Mouse (Mus musculus): ENCODE measurements around the gene Gns. TPM values are rescaled to one million over a fixed set of nuclear protein-coding genes. Genes with fewer than 3 reads are reported as not detected.

Gns gene
- polyA plus RNA-seq, 1 experiment from 2014 or later = 36.9 TPM

GRCm38 (mm10) chr10:121390602-121391001, 25.7 kb downstream of the Gns start:
- H3K27me3 ChIP-seq = no peaks in the 10 kb centered on the region
- ATAC-seq = no peak
- no peak overlapping the region for H3K4me3 ChIP-seq (replicated peaks)
- H3K9me3 ChIP-seq = no peaks in the 10 kb centered on the region
- no peaks in the 10 kb centered on the region; the same call in 1 of the 2 replicates for H3K4me1 ChIP-seq (replicated peaks)
- H3K9ac ChIP-seq (replicated peaks) = no peak overlapping the region
- WGBS = 87% methylated on average over 10 of the region's 10 CpGs
- no peak overlapping the region for H3K4me2 ChIP-seq (replicated peaks)
- no peak overlapping the region for H3K27ac ChIP-seq
- peaks cover 90% of the 10 kb centered on the region for H3K36me3 ChIP-seq

DNA sequence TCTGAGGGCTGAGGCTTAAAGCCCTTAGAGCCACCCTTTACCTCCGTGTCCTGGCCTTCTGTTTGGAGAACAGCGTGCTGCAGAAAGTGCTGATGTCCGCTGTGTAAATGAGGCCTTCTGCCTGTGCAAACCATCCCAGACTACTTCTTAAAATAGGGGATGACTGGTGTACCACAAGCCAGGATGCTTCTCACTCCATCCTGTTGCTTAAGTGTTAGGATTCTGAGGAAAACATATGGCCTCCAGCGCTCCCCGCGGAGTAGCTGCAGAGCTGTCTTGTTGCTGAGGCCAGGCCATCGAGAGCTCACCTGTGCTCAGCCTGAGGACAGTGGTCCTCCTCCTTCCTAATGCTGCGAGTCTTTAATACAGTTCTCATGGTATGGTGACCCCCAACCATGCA, 27.0 kb downstream of the Gns start:
- no peak overlapping the region for H3K4me2 ChIP-seq (replicated peaks)
- no peak overlapping the region for H3K27ac ChIP-seq
- peaks cover 97% of the 10 kb centered on the region for H3K36me3 ChIP-seq
- ATAC-seq = no peak
- no peaks in the 10 kb centered on the region for H3K27me3 ChIP-seq
- H3K9ac ChIP-seq (replicated peaks) = no peak overlapping the region
- H3K9me3 ChIP-seq = no peaks in the 10 kb centered on the region
- no peaks in the 10 kb centered on the region for H3K4me1 ChIP-seq (replicated peaks)
- WGBS = 93% methylated on average over 8 of the region's 8 CpGs
- H3K4me3 ChIP-seq (replicated peaks) = no peak overlapping the region

- H3K4me3 ChIP-seq (replicated peaks) = no peak overlapping the region
- H3K27ac ChIP-seq = no peak overlapping the region
- H3K27me3 ChIP-seq = no peaks in the 10 kb centered on the region
- no peak overlapping the region for H3K9ac ChIP-seq (replicated peaks)
- no peak for ATAC-seq
- H3K4me1 ChIP-seq (replicated peaks) = no peaks in the 10 kb centered on the region
- 83% methylated on average over 6 of the region's 6 CpGs for WGBS
- H3K9me3 ChIP-seq = no peaks in the 10 kb centered on the region
- H3K4me2 ChIP-seq (replicated peaks) = no peak overlapping the region
- H3K36me3 ChIP-seq = peaks cover 81% of the 10 kb centered on the region
Measured at GRCm38 (mm10) chr10:121394270-121394669, 29.4 kb downstream of the Gns start.

DNA sequence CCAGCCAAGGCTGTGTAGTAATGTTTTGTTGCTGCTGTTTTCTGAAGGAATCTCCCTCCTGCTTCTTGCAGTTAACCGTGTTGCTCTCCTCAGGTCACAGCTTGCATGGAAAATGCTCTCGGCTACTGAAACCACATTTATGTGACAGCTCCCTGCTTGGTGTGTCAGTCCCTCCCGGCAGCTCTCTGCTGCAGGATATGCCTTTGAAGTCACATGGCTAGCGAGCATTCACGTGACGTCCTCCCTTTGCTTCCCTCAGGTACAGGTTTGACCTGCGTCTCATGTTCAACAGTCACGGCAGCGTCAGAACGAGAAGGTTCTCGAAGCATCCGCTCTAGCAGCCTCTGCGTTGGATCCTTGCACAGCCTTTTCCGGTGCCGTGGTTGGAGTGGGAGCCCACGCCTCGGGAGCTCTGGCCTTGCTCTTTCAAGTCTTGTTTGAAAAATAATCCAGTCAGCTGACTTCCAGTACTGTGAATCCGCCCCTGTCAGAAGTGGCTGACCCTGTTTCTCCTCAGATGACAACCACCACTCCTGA, 30.0 kb downstream of the Gns start:
- no peak overlapping the region for H3K4me3 ChIP-seq (replicated peaks)
- no peak overlapping the region for H3K9ac ChIP-seq (replicated peaks)
- WGBS = 90% methylated on average over 18 of the region's 18 CpGs
- H3K36me3 ChIP-seq = peaks cover 75% of the 10 kb centered on the region
- no peak overlapping the region for H3K27ac ChIP-seq
- no peaks in the 10 kb centered on the region for H3K9me3 ChIP-seq
- H3K27me3 ChIP-seq = no peaks in the 10 kb centered on the region
- H3K4me2 ChIP-seq (replicated peaks) = no peak overlapping the region
- ATAC-seq = no peak
- no peaks in the 10 kb centered on the region for H3K4me1 ChIP-seq (replicated peaks)

DNA sequence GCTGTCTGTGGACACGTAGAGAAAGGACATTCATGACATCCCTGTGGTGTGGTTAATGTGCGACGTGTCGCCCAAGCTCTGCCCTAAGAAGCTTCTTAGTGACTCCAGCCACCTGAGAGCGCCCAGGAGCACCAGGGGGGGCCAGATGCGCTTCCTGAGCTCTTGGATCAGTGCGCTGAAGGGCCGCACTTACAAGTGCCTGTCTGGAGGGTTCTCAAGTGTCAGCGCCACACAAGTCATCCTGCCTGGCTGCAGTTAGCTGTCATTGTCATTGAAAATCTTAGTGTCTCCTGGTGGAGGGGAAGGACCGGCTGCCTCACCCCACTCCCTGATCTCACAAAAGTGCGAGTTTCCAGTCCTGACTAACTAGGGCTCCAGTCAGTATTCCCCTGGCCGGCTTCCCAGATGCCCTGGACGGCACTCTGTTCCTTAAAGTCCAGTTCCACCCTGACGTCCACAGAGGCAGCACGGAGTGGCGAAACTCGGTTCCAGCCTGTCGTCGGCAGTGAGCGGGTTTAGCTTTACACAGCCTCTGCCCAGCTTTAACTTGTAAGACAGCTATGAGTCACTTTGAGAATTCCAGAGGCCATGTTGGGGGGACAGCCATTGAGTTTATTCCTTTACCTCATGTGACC, 30.8 kb downstream of the Gns start:
- no peak overlapping the region for H3K9ac ChIP-seq (replicated peaks)
- H3K9me3 ChIP-seq = no peaks in the 10 kb centered on the region
- H3K4me1 ChIP-seq (replicated peaks) = no peaks in the 10 kb centered on the region
- H3K36me3 ChIP-seq = peaks cover 67% of the 10 kb centered on the region
- 85% methylated on average over 20 of the region's 20 CpGs for WGBS
- H3K4me2 ChIP-seq (replicated peaks) = no peak overlapping the region
- no peak overlapping the region for H3K27ac ChIP-seq
- H3K4me3 ChIP-seq (replicated peaks) = no peak overlapping the region
- 0 out of 2 replicates have a peak, but pooled peaks have one; percentile 16 for ATAC-seq
- no peaks in the 10 kb centered on the region for H3K27me3 ChIP-seq

GRCm38 (mm10) chr10:121398599-121398998, 33.7 kb downstream of the Gns start:
- ATAC-seq = no peak
- no peak overlapping the region for H3K27ac ChIP-seq
- no peak overlapping the region for H3K4me2 ChIP-seq (replicated peaks)
- no peaks in the 10 kb centered on the region for H3K9me3 ChIP-seq
- H3K4me3 ChIP-seq (replicated peaks) = no peak overlapping the region
- H3K9ac ChIP-seq (replicated peaks) = no peak overlapping the region
- peaks cover 37% of the 10 kb centered on the region for H3K36me3 ChIP-seq
- no peaks in the 10 kb centered on the region for H3K4me1 ChIP-seq (replicated peaks)
- H3K27me3 ChIP-seq = no peaks in the 10 kb centered on the region
- 94% methylated on average over 7 of the region's 7 CpGs for WGBS

DNA sequence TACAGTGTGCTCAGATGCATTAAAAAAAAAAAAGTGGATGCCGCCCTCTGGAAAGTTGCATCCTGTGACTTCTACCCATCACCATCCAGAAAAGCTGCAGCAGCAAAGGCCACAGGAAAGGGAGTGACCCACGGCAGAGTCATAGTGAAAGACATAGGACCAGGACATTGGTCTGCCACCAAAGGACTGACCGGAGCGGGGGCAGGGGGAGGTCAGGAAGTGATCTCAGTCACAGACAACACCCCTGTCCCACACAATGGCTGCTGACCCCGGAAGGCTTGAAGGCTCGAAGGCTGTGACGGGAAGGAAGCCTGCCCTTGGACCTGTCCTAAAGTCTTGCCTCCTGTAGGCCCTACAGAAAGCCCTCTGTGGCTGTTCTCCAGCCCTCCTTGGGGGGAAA, 36.1 kb downstream of the Gns start:
- Histone ChIP-seq H3K4me3 (replicated peaks) (no peak overlapping the region), H3K36me3 (peaks cover 13% of the 10 kb centered on the region), H3K4me1 (replicated peaks) (no peaks in the 10 kb centered on the region), H3K27ac (no peak overlapping the region), H3K4me2 (replicated peaks) (no peak overlapping the region), H3K27me3 (no peaks in the 10 kb centered on the region), H3K9me3 (no peaks in the 10 kb centered on the region), H3K9ac (replicated peaks) (no peak overlapping the region)
- ATAC-seq = no peak
- 82% methylated on average over 7 of the region's 7 CpGs for WGBS

GRCm38 (mm10) chr10:121403104-121403503, 38.2 kb downstream of the Gns start:
- H3K4me2 ChIP-seq (replicated peaks) = no peak overlapping the region
- WGBS = 75% methylated on average over 9 of the region's 9 CpGs
- H3K9ac ChIP-seq (replicated peaks) = no peak overlapping the region
- no peaks in the 10 kb centered on the region for H3K9me3 ChIP-seq
- ATAC-seq = no peak
- no peaks in the 10 kb centered on the region for H3K27me3 ChIP-seq
- no peak overlapping the region for H3K4me3 ChIP-seq (replicated peaks)
- H3K27ac ChIP-seq = no peak overlapping the region
- H3K36me3 ChIP-seq = 0 out of 2 replicates have a peak, but pooled peaks cover under 1% of the 10 kb centered on the region
- no peaks in the 10 kb centered on the region for H3K4me1 ChIP-seq (replicated peaks)

GRCm38 (mm10) chr10:121403946-121404345, 39.1 kb downstream of the Gns start:
- no peak overlapping the region for H3K4me3 ChIP-seq (replicated peaks)
- WGBS = 65% methylated on average over 6 of the region's 9 CpGs
- no peak for ATAC-seq
- H3K4me1 ChIP-seq (replicated peaks) = no peaks in the 10 kb centered on the region
- H3K27ac ChIP-seq = no peak overlapping the region
- no peak overlapping the region for H3K4me2 ChIP-seq (replicated peaks)
- H3K9ac ChIP-seq (replicated peaks) = no peak overlapping the region
- H3K36me3 ChIP-seq = no peaks in the 10 kb centered on the region
- H3K27me3 ChIP-seq = no peaks in the 10 kb centered on the region
- no peaks in the 10 kb centered on the region for H3K9me3 ChIP-seq

DNA sequence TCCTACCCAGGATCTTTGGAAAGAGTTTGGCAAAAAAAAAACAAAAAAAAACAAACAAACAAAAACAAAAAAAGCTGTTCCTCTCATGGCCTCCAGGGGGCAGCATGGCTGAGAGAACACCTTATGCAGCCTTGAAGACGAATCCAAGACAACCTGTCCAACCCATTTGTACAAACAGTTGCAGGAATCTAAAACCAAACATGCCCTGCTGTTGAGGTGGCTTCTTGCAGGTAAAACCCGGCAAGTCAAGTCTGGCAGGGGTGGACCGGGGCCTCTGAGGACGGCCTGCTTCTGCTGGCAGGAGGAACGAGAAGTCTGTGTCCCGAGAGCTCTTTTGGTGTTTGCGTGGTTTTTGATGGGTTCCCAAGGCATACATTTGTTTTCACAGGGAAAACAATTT, 44.8 kb downstream of the Gns start:
- no peak overlapping the region for H3K4me3 ChIP-seq (replicated peaks)
- WGBS = 75% methylated on average over 7 of the region's 7 CpGs
- no peak for ATAC-seq

DNA sequence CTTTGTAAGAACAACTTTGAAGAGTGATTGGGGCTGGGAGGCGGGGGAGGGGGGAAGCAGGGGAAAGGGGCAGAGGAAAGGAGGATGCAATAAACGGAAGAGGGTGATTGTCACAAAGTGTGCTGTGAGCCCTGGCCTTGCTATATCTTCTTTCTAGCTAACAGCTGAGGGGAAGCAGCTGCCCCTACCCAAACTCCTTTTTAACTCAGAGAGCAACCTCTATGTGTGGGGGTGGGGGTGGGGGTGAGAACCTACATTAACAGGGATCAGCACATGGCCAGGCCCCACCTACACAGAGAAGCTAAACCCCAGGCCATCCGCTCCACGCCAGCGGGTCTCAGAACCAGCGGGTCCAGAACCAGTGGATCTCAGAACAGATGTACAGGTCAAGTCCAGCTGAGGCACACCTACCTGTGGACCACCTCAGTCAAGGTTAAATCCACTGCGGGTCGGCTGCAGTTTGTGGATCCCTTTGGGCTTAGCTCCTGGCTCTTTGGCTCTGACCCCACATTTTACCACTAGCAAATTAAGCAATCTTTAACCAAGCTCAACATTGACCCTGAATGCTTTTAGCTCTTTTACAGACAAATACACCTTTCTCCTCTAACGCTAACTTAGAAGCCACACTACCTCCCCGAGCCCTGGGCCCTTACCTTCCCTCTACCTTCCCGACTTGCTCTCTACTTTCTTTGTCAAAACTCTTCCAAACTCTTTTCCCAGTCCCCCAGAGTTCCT, 47.0 kb downstream of the Gns start:
- 88% methylated on average over 11 of the region's 11 CpGs for WGBS

More for the DNA sequence above, 44.8 kb downstream of the Gns start:
- H3K27ac ChIP-seq = no peak overlapping the region
- H3K4me2 ChIP-seq (replicated peaks) = no peak overlapping the region
- no peaks in the 10 kb centered on the region for H3K27me3 ChIP-seq
- H3K9me3 ChIP-seq = no peaks in the 10 kb centered on the region
- 0 out of 2 replicates have a peak, but pooled peaks cover 5% of the 10 kb centered on the region for H3K4me1 ChIP-seq (replicated peaks)
- no peaks in the 10 kb centered on the region for H3K36me3 ChIP-seq
- no peak overlapping the region for H3K9ac ChIP-seq (replicated peaks)

DNA sequence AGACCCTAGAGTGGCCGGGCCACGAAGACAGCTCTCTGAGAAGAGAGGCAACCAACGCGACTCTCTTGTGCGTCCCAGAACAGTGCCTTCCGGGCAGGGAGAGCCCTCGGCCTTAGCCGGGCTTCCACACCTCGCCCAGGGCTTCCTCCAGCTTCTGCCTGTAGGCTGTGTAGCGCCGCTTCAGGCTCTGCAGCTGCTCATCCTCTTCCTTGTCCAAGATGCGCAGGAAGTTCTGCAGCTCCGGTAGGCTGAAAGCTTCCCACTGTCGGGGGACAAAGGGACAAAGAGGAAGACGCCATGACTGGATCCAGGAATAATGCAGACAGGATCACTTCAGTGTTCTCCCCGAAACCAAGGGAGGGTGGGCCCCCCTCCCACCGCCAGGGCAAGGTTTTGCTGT, 47.9 kb downstream of the Gns start:
- H3K4me1 ChIP-seq (replicated peaks) = 0 out of 2 replicates have a peak, but pooled peaks cover 5% of the 10 kb centered on the region
- no peaks in the 10 kb centered on the region for H3K9me3 ChIP-seq
- H3K36me3 ChIP-seq = no peaks in the 10 kb centered on the region
- H3K27me3 ChIP-seq = no peaks in the 10 kb centered on the region
- no peak overlapping the region for H3K27ac ChIP-seq
- H3K9ac ChIP-seq (replicated peaks) = no peak overlapping the region
- no peak overlapping the region for H3K4me3 ChIP-seq (replicated peaks)
- ATAC-seq = no peak
- H3K4me2 ChIP-seq (replicated peaks) = no peak overlapping the region
- WGBS = 84% methylated on average over 17 of the region's 17 CpGs

More for the DNA sequence above, 47.0 kb downstream of the Gns start:
- Histone ChIP-seq H3K36me3 (no peaks in the 10 kb centered on the region), H3K27me3 (no peaks in the 10 kb centered on the region), H3K4me2 (replicated peaks) (no peak overlapping the region), H3K4me1 (replicated peaks) (0 out of 2 replicates have a peak, but pooled peaks cover 5% of the 10 kb centered on the region), H3K9ac (replicated peaks) (no peak overlapping the region), H3K4me3 (replicated peaks) (no peak overlapping the region), H3K9me3 (no peaks in the 10 kb centered on the region), H3K27ac (no peak overlapping the region)
- ATAC-seq = no peak

All from midbrain, embryonic 13.5 days (tissue).